Mouse (Mus musculus) liver, embryonic 11.5 days (tissue): ENCODE measurements around the gene Phactr2. TPM values are rescaled to one million over a fixed set of nuclear protein-coding genes. Genes with fewer than 3 reads are reported as not detected.

Experiments used
- ATAC-seq: fragments of 200-750 bp; cut with Nextera tagmentation; replicated peaks from 2 replicates; pipeline ENCODE4 v1.8.0; 2017; ENCODE audit warnings: moderate number of reproducible peaks, mild to moderate bottlenecking, moderate TSS enrichment, moderate library complexity; ENCODE audit not compliant: low FRiP score
- DNase-seq: peaks from one replicate; pipeline ENCODE4 v3.0.0-alpha.2; 2017; ENCODE audit warnings: low spot score
- H3K27ac ChIP-seq: fragments of 300-500 bp; sonication (generic); 2 replicates; pipeline ENCODE4 v1.5.1; 2014; ENCODE audit warnings: mild to moderate bottlenecking, low read depth, low read length, control low read depth
- H3K27me3 ChIP-seq: fragments of 300-500 bp; sonication (generic); replicated peaks from 2 replicates; pipeline ENCODE4 v1.6.1; 2014; ENCODE audit warnings: low read length, mixed read lengths; ENCODE audit not compliant: control insufficient read depth, insufficient read depth
- H3K36me3 ChIP-seq: fragments of 300-500 bp; sonication (generic); 2 replicates; pipeline ENCODE4 v1.6.1; 2014; ENCODE audit warnings: mild to moderate bottlenecking, low read length, moderate library complexity, mixed read lengths; ENCODE audit not compliant: control insufficient read depth, insufficient read depth
- H3K4me1 ChIP-seq: fragments of 300-500 bp; sonication (generic); replicated peaks from 2 replicates; pipeline ENCODE4 v1.6.1; 2014; ENCODE audit warnings: low read length, mixed read lengths; ENCODE audit not compliant: control insufficient read depth, insufficient read depth
- H3K4me2 ChIP-seq: fragments of 300-500 bp; sonication (generic); 2 replicates; pipeline ENCODE4 v1.6.1; 2014; ENCODE audit warnings: mild to moderate bottlenecking, control low read depth, moderate library complexity
- H3K4me3 ChIP-seq: fragments of 300-500 bp; sonication (generic); 2 replicates; pipeline ENCODE4 v1.5.1; 2014; ENCODE audit warnings: low read depth, low read length, control low read depth
- H3K9ac ChIP-seq: fragments of 300-500 bp; sonication (generic); 2 replicates; pipeline ENCODE4 v1.6.1; 2014; ENCODE audit warnings: low read depth, low read length, control low read depth
- H3K9me3 ChIP-seq: fragments of 300-500 bp; sonication (generic); 2 replicates; pipeline ENCODE4 v1.6.1; 2016; ENCODE audit warnings: low read length, inconsistent platforms, mixed read lengths; ENCODE audit not compliant: control insufficient read depth
- WGBS: fragments of 180-500 bp; shearing (Covaris S2); extraction: QIAGEN DNeasy Blood & Tissue Kit; methylation state at CpG from one replicate; pipeline ENCODE4 v1.1.7; 2014; 5-methylcytosine and 5-hydroxymethylcytosine counted together
- polyA plus RNA-seq: library from polyadenylated mRNA; unstranded; fragments of >200 nt; fragmentation: Nextera tagmentation; extraction: Ambion mirVana; gene quantifications from 2 replicates; pipeline ENCODE4 v1.2.1, GENCODE M21; 2014

Phactr2 gene
- polyA plus RNA-seq, 1 experiment from 2014 or later: 19.3 TPM

- Histone ChIP-seq H3K4me3 (no peak overlapping the region), H3K9me3 (no peaks in the 10 kb centered on the region), H3K36me3 (no peaks in the 10 kb centered on the region), H3K4me2 (no peak overlapping the region), H3K27ac (no peak overlapping the region), H3K4me1 (no peaks in the 10 kb centered on the region), H3K27me3 (no peaks in the 10 kb centered on the region), H3K9ac (no peak overlapping the region)
- 77% methylated on average over 6 of the region's 6 CpGs for WGBS
- no peak for DNase-seq
- ATAC-seq: no peak
Measured at GRCm38 (mm10) chr10:13335347-13335746, 138.9 kb downstream of the Phactr2 start.

GRCm38 (mm10) chr10:13333781-13334180, 140.4 kb downstream of the Phactr2 start:
- ATAC-seq: no peak
- Histone ChIP-seq H3K9me3 (no peaks in the 10 kb centered on the region), H3K4me2 (no peak overlapping the region), H3K27ac (no peak overlapping the region), H3K4me1 (no peaks in the 10 kb centered on the region), H3K4me3 (no peak overlapping the region), H3K27me3 (no peaks in the 10 kb centered on the region), H3K9ac (no peak overlapping the region), H3K36me3 (no peaks in the 10 kb centered on the region)
- DNase-seq: no peak
- 73% methylated on average over 2 of the region's 2 CpGs for WGBS

GRCm38 (mm10) chr10:13332985-13333384, 141.2 kb downstream of the Phactr2 start:
- H3K27me3 ChIP-seq: no peaks in the 10 kb centered on the region
- DNase-seq: no peak

GRCm38 (mm10) chr10:13331405-13332032, 142.7 kb downstream of the Phactr2 start:
- ATAC-seq (no peak), DNase-seq (no peak)
- Histone ChIP-seq H3K4me2 (no peak overlapping the region), H3K27ac (no peak overlapping the region), H3K36me3 (no peaks in the 10 kb centered on the region), H3K9ac (no peak overlapping the region), H3K9me3 (no peaks in the 10 kb centered on the region), H3K4me3 (no peak overlapping the region), H3K4me1 (no peaks in the 10 kb centered on the region), H3K27me3 (no peaks in the 10 kb centered on the region)
- WGBS: 69% methylated on average over 4 of the region's 4 CpGs

More at GRCm38 (mm10) chr10:13332985-13333384, 141.2 kb downstream of the Phactr2 start:
- no peak overlapping the region for H3K27ac ChIP-seq
- 49% methylated on average over 2 of the region's 2 CpGs for WGBS
- no peaks in the 10 kb centered on the region for H3K36me3 ChIP-seq
- no peaks in the 10 kb centered on the region for H3K9me3 ChIP-seq
- no peak overlapping the region for H3K4me2 ChIP-seq
- no peak overlapping the region for H3K9ac ChIP-seq
- no peak for ATAC-seq
- H3K4me3 ChIP-seq: no peak overlapping the region
- no peaks in the 10 kb centered on the region for H3K4me1 ChIP-seq

GRCm38 (mm10) chr10:13328602-13329001, 145.6 kb downstream of the Phactr2 start:
- WGBS: 53% methylated on average over 3 of the region's 3 CpGs
- no peak overlapping the region for H3K27ac ChIP-seq
- H3K9me3 ChIP-seq: no peaks in the 10 kb centered on the region
- no peak overlapping the region for H3K4me3 ChIP-seq
- no peaks in the 10 kb centered on the region for H3K27me3 ChIP-seq
- no peak for DNase-seq
- no peak for ATAC-seq
- H3K4me1 ChIP-seq: no peaks in the 10 kb centered on the region
- H3K9ac ChIP-seq: no peak overlapping the region
- H3K36me3 ChIP-seq: no peaks in the 10 kb centered on the region
- no peak overlapping the region for H3K4me2 ChIP-seq

GRCm38 (mm10) chr10:13326149-13326873, 147.9 kb downstream of the Phactr2 start:
- Histone ChIP-seq H3K4me2 (no peak overlapping the region), H3K4me3 (no peak overlapping the region), H3K36me3 (no peaks in the 10 kb centered on the region), H3K27ac (no peak overlapping the region), H3K9me3 (no peaks in the 10 kb centered on the region), H3K27me3 (no peaks in the 10 kb centered on the region), H3K9ac (no peak overlapping the region), H3K4me1 (no peaks in the 10 kb centered on the region)
- ATAC-seq (no peak), DNase-seq (no peak)
- WGBS: 73% methylated on average over 14 of the region's 14 CpGs

GRCm38 (mm10) chr10:13323806-13324411, 150.3 kb downstream of the Phactr2 start:
- H3K4me3 ChIP-seq: peak overlapping the region; percentile 68
- no peaks in the 10 kb centered on the region for H3K4me1 ChIP-seq
- H3K9me3 ChIP-seq: no peaks in the 10 kb centered on the region
- H3K27ac ChIP-seq: peak overlapping the region; percentile 84
- no peaks in the 10 kb centered on the region for H3K36me3 ChIP-seq
- DNase-seq (peak; percentile 75), ATAC-seq (peak; percentile 84)
- H3K4me2 ChIP-seq: peak overlapping the region; percentile 80
- H3K27me3 ChIP-seq: no peaks in the 10 kb centered on the region
- peak overlapping the region; percentile 77 for H3K9ac ChIP-seq
- under 1% methylated on average over 60 of the region's 62 CpGs for WGBS

- H3K27me3 ChIP-seq: no peaks in the 10 kb centered on the region
- peak overlapping the region; percentile 80 for H3K4me2 ChIP-seq
- no peaks in the 10 kb centered on the region for H3K36me3 ChIP-seq
- H3K9me3 ChIP-seq: no peaks in the 10 kb centered on the region
- peak; percentile 32; the same call in 1 of the 2 replicates for ATAC-seq
- H3K4me1 ChIP-seq: no peaks in the 10 kb centered on the region
- 24% methylated on average over 12 of the region's 12 CpGs for WGBS
- peak overlapping the region; percentile 77 for H3K9ac ChIP-seq
- peak overlapping the region; percentile 84 for H3K27ac ChIP-seq
- DNase-seq: no peak
- H3K4me3 ChIP-seq: peak overlapping the region; percentile 68
Measured at GRCm38 (mm10) chr10:13323139-13323805, 150.9 kb downstream of the Phactr2 start.
